Mouse (Mus musculus) G1E (cell line): ENCODE measurements around the gene Antxr2. TPM values are rescaled to one million over a fixed set of nuclear protein-coding genes. Genes with fewer than 3 reads are reported as not detected.

Experiments
- ATAC-seq: 2 replicates; pipeline ENCODE4 v1.8.0; 2016; ENCODE audit warnings: mild to moderate bottlenecking; ENCODE audit not compliant: insufficient number of reproducible peaks, poor library complexity, low FRiP score, severe bottlenecking; ENCODE audit errors: extremely low read depth
- DNase-seq: peaks from one replicate; pipeline ENCODE4 v3.0.0; 2012; ENCODE audit warnings: low spot score
- H3K27me3 ChIP-seq: 2 replicates; pipeline ENCODE4 v1.6.1; 2012; ENCODE audit warnings: mild to moderate bottlenecking, low read length, inconsistent platforms; ENCODE audit not compliant: insufficient read depth
- H3K36me3 ChIP-seq: replicated peaks from 2 replicates; pipeline ENCODE3; 2012; ENCODE audit warnings: mild to moderate bottlenecking, inconsistent platforms
- H3K4me1 ChIP-seq: 2 replicates; pipeline ENCODE4 v1.6.1; 2012; ENCODE audit warnings: low read depth, low read length, inconsistent platforms, mixed read lengths; ENCODE audit not compliant: insufficient read depth
- H3K4me3 ChIP-seq: 2 replicates; pipeline ENCODE4 v1.5.1; 2012; ENCODE audit warnings: low read depth, mild to moderate bottlenecking, inconsistent platforms, low read length, moderate library complexity, mixed read lengths
- H3K9me3 ChIP-seq: replicated peaks from 2 replicates; pipeline ENCODE4 v1.6.1; 2012; ENCODE audit warnings: inconsistent platforms
- CTCF ChIP-seq: IDR thresholded peaks from 2 replicates; pipeline ENCODE4 v1.5.1; 2012; ENCODE audit warnings: low read depth, low read length, inconsistent platforms, mixed read lengths
- GATA1 ChIP-seq: IDR thresholded peaks from 2 replicates; pipeline ENCODE4 v1.6.1; 2012; ENCODE audit warnings: borderline replicate concordance, low read length, inconsistent platforms, mixed read lengths
- GATA2 ChIP-seq: IDR thresholded peaks from 2 replicates; pipeline ENCODE4 v1.6.1; 2012; ENCODE audit warnings: low read depth, low read length, inconsistent platforms, borderline replicate concordance
- POLR2AphosphoS5 ChIP-seq: IDR thresholded peaks from 2 replicates; pipeline ENCODE4 v1.6.1; 2012; ENCODE audit warnings: low read depth, low read length, inconsistent platforms; ENCODE audit not compliant: insufficient replicate concordance
- TAL1 ChIP-seq: conservative IDR thresholded peaks from 2 replicates; pipeline ENCODE4 v1.6.1; 2012; ENCODE audit warnings: low read depth, low read length, inconsistent platforms, mixed read lengths
- polyA plus RNA-seq: library from polyadenylated mRNA; stranded (reverse); fragments of >175 nt; gene quantifications from 2 replicates; pipeline ENCODE4 v1.2.3, GENCODE M21; 2012
- total RNA-seq, 2 experiments: library from RNA; stranded (forward) in 1 of 2; stranded (reverse) in 1 of 2; fragments of 200-1000 nt in 1 of 2; fragments of >200 nt in 1 of 2; fragmentation: Nextera tagmentation in 1 of 2; gene quantifications; 2 replicates each; pipeline ENCODE4 v1.2.3; 2014 to 2017

Gene Antxr2
- total and polyA plus RNA-seq, 3 experiments, result 0.05 TPM; not detected in 2

DNA sequence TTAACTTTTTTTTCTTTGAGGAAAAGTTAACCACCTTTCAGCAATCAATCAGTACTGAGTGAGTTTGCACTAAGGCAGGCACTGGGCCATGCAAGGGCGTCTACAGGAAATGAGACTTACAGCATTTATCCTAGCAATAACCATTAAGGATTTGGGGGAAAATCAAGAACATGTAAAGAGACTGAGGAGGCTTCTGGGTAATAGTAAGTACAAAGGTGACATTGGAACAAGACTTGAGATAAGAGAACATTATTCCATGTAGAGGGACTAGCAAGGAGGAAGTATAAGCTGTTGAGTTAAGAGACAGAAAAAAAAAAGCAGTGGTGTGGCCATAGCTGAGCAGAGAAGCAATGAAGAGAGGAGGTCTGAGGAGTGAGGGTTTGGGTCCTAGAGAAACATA lies 57.5 kb downstream of the Antxr2 start:
- H3K27me3 ChIP-seq, result no peaks in the 10 kb centered on the region
- H3K36me3 ChIP-seq, result no peaks in the 10 kb centered on the region
- H3K4me3 ChIP-seq, result no peak overlapping the region
- ATAC-seq (no peak), DNase-seq (no peak)
- TF ChIP-seq POLR2AphosphoS5 (no peak), GATA1 (no peak), GATA2 (no peak), CTCF (no peak), TAL1 (no peak)
- H3K4me1 ChIP-seq, result no peaks in the 10 kb centered on the region
- no peaks in the 10 kb centered on the region for H3K9me3 ChIP-seq

DNA sequence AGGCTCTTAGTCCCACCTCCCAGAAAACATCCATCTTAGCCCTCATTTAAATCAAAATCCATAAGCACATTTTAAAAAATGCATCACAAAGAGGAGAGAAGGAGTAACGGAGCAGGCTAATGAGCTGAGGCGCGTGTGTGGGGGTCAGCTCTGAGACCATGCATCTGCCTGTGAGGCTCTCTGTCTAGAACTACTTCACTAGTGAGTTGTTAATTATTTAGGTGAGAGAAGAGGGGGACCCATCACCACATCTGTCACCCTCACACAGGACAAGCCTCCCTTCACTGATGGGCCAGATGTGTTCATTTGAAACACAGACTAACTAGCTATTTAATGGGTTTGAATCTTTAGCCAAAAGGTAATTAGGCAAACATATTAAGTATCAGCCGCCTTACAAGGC lies 58.8 kb downstream of the Antxr2 start:
- H3K27me3 ChIP-seq, result no peaks in the 10 kb centered on the region
- peaks cover under 1% of the 10 kb centered on the region; the same call in 1 of the 2 replicates for H3K9me3 ChIP-seq
- DNase-seq (no peak), ATAC-seq (no peak)
- H3K4me3 ChIP-seq, result no peak overlapping the region
- TF ChIP-seq GATA2 (no peak), GATA1 (no peak), POLR2AphosphoS5 (no peak), CTCF (no peak), TAL1 (no peak)
- no peaks in the 10 kb centered on the region for H3K36me3 ChIP-seq
- no peaks in the 10 kb centered on the region for H3K4me1 ChIP-seq

DNA sequence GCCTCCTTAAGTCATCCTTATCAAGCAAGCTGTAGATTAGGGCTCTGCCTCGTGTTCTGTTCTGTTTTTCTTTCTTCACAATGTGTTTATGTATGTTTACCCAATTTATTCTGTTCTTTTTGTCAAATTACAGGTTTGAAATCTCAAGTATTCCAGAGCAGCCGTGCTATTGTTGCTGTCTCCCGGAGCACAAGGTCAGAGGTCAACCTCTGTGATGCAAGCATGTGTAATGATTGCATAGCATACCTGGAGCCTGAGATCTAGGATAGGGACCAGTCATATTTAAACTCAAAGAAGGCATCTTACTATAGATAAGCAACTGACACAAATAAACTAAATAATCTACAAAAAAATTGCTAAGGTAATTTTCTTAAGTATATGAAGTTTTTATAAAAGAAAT lies 59.6 kb downstream of the Antxr2 start:
- no peak for TF ChIP-seq CTCF
- TF ChIP-seq POLR2AphosphoS5, result no peak
- TF ChIP-seq TAL1, result no peak
- no peak for TF ChIP-seq GATA2
- TF ChIP-seq GATA1, result no peak
- no peaks in the 10 kb centered on the region for H3K4me1 ChIP-seq
- no peak for ATAC-seq
- no peak for DNase-seq
- H3K4me3 ChIP-seq, result no peak overlapping the region
- H3K27me3 ChIP-seq, result no peaks in the 10 kb centered on the region
- peaks cover 2% of the 10 kb centered on the region; the same call in 1 of the 2 replicates for H3K9me3 ChIP-seq
- no peaks in the 10 kb centered on the region for H3K36me3 ChIP-seq

DNA sequence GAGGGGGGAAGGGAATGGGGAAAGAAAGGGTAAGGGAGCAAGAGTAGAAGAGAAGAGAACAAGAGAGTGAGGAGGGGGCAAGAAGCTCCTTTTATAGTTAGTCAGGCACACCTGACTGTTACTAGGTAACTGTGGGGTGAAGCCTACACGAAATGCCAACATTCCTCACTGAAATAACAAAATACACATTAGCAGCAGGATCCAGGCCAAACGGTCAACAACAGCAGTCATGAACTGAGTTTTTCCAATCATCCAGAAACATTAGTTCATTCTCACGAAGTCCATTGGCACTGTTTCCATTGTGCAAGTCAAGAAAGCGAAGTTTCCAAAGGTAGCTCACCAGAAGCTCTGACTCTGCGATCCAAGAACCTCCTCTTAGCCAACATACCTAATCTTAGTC lies 63.8 kb downstream of the Antxr2 start:
- no peaks in the 10 kb centered on the region for H3K4me1 ChIP-seq
- H3K27me3 ChIP-seq, result no peaks in the 10 kb centered on the region
- TF ChIP-seq TAL1 (no peak), GATA1 (no peak), CTCF (no peak), GATA2 (no peak)
- no peak for DNase-seq
- H3K9me3 ChIP-seq, result peaks cover 5% of the 10 kb centered on the region
- H3K4me3 ChIP-seq, result no peak overlapping the region
- H3K36me3 ChIP-seq, result no peaks in the 10 kb centered on the region
- no peak for ATAC-seq

DNA sequence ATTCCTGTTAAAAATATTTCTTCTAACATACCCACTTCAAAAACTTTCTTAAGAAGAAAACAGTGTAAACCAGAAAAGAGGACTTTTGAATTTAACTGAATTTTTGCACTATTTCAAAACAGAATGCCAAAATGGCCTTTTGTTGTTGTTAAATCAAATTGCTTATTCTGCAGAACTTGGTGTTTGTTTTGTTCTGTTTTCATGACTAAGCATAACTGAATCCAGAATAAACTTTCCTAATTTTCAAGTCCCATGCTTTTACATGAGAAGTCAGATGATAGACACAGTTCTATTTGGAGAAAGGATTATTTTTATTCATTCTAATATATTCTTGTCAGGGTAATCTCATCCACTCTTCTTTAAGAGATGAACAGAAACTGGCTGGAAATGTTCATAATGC lies 64.7 kb downstream of the Antxr2 start:
- DNase-seq, result no peak
- ATAC-seq, result no peak
- no peaks in the 10 kb centered on the region for H3K27me3 ChIP-seq
- TF ChIP-seq POLR2AphosphoS5 (no peak), CTCF (no peak), GATA2 (no peak), TAL1 (no peak), GATA1 (no peak)
- no peaks in the 10 kb centered on the region for H3K4me1 ChIP-seq
- H3K36me3 ChIP-seq, result no peaks in the 10 kb centered on the region
- H3K4me3 ChIP-seq, result no peak overlapping the region
- peaks cover 8% of the 10 kb centered on the region for H3K9me3 ChIP-seq

DNA sequence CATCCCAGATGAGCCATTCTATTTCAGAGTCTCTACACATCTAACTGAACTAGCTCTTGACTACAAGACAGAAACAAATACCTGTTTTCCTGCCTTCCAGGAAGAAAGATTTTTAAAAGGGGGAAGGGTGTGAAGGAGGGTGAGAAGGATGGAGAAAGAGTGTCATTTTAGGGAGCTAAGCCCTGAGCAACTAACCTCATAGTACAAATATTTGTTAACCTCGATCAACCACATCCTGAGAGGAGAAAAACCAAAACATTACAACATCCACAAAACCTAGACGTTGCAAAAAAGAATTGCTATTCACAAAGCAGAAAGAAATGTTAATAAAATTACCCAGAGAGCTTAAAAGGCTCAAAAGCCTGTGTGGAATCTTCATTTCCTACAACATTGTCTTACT lies 66.4 kb downstream of the Antxr2 start:
- DNase-seq, result no peak
- no peak for ATAC-seq
- Histone ChIP-seq H3K36me3 (no peaks in the 10 kb centered on the region), H3K4me1 (no peaks in the 10 kb centered on the region), H3K4me3 (no peak overlapping the region), H3K9me3 (peaks cover 13% of the 10 kb centered on the region), H3K27me3 (no peaks in the 10 kb centered on the region)
- TF ChIP-seq CTCF (no peak), GATA1 (no peak), TAL1 (no peak), GATA2 (no peak), POLR2AphosphoS5 (no peak)

DNA sequence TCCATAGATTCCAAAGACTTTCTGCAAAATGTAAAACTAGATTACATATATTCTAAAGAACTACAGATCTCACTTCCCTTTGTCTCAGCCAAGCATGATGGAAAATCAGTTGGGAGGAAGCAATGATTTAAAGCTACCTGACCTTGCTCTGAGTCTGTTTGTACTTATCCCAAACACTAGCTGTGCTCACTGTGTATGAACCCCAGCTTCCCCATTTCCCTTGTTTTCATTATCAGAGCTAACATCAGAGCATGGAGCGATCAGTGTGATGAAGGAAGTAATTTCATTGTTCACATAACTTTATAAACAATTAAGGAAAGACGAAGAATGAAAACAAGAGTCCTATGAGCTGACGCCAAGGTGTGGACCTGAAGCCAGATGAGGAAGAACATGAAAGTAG lies 68.3 kb downstream of the Antxr2 start:
- TF ChIP-seq GATA1, result no peak
- TF ChIP-seq TAL1, result no peak
- TF ChIP-seq GATA2, result no peak
- TF ChIP-seq CTCF, result no peak
- TF ChIP-seq POLR2AphosphoS5, result no peak
- Histone ChIP-seq H3K4me3 (no peak overlapping the region), H3K9me3 (peaks cover 27% of the 10 kb centered on the region), H3K36me3 (no peaks in the 10 kb centered on the region), H3K4me1 (no peaks in the 10 kb centered on the region), H3K27me3 (no peaks in the 10 kb centered on the region)
- no peak for DNase-seq
- no peak for ATAC-seq
